Mouse (Mus musculus) adrenal gland, postnatal 4 days (tissue): ENCODE measurements around the gene Hoxd3. TPM values are rescaled to one million over a fixed set of nuclear protein-coding genes. Genes with fewer than 3 reads are reported as not detected.

Source experiments
- DNase-seq, 2 experiments: peaks; one replicate each; pipeline ENCODE4 v3.0.0; 2021 to 2022; ENCODE audit warnings: low spot score in 2 of 2, mixed read lengths in 2 of 2
- total RNA-seq, 2 experiments: library from RNA; stranded (reverse); gene quantifications; 2 replicates each; pipeline ENCODE4 v1.2.3; 2021

The Hoxd3 gene
- total RNA-seq, 2 experiments from 2014 or later: 0.82 to 2.5 TPM

- no peak for DNase-seq
These were observed 32.7 kb upstream of the Hoxd3 start, which contains the start of gene Hoxd11 for GRCm38 (mm10) chr2:74678891-74679595. TSS of gene Hoxd11 (plus strand) at chr2:74679557.

- no peak for DNase-seq
These were observed 32.1 kb upstream of the Hoxd3 start for GRCm38 (mm10) chr2:74679596-74679971.

GRCm38 (mm10) chr2:74679980-74680379 lies 31.7 kb upstream of the Hoxd3 start:
- no peak for DNase-seq

GRCm38 (mm10) chr2:74680561-74681398 lies 30.9 kb upstream of the Hoxd3 start:
- DNase-seq: no peak

GRCm38 (mm10) chr2:74681594-74682531 lies 29.9 kb upstream of the Hoxd3 start:
- DNase-seq: no peak

- no peak for DNase-seq
These were observed 28.9 kb upstream of the Hoxd3 start for GRCm38 (mm10) chr2:74682796-74683195.

GRCm38 (mm10) chr2:74683471-74683951 lies 28.2 kb upstream of the Hoxd3 start:
- DNase-seq: no peak

GRCm38 (mm10) chr2:74684106-74684505 lies 27.6 kb upstream of the Hoxd3 start:
- DNase-seq: no peak

- no peak for DNase-seq
These were observed 26.6 kb upstream of the Hoxd3 start for GRCm38 (mm10) chr2:74685059-74685603.

GRCm38 (mm10) chr2:74686301-74686987 lies 25.3 kb upstream of the Hoxd3 start:
- DNase-seq: no peak

GRCm38 (mm10) chr2:74686988-74687697 lies 24.6 kb upstream of the Hoxd3 start:
- no peak for DNase-seq

GRCm38 (mm10) chr2:74687698-74688555 lies 23.8 kb upstream of the Hoxd3 start:
- DNase-seq: no peak

GRCm38 (mm10) chr2:74688795-74689573 lies 22.7 kb upstream of the Hoxd3 start:
- DNase-seq: no peak

GRCm38 (mm10) chr2:74689574-74690337 lies 22.0 kb upstream of the Hoxd3 start:
- DNase-seq: no peak

GRCm38 (mm10) chr2:74690338-74690716 lies 21.4 kb upstream of the Hoxd3 start:
- DNase-seq: no peak

- no peak for DNase-seq
These were observed 20.4 kb upstream of the Hoxd3 start, which contains the start of gene Hoxd10 for GRCm38 (mm10) chr2:74691022-74691951. TSS of gene Hoxd10 (plus strand) at chr2:74691924.
